Mouse (Mus musculus): ENCODE data around the gene Gm11077.

Gene Gm11077

GRCm38 (mm10) chr6:140729272-140729671, at the start of gene Gm11077:
TSS of gene Gm11077 (plus strand) at chr6:140729284.
- DNase-seq = no peak

DNA sequence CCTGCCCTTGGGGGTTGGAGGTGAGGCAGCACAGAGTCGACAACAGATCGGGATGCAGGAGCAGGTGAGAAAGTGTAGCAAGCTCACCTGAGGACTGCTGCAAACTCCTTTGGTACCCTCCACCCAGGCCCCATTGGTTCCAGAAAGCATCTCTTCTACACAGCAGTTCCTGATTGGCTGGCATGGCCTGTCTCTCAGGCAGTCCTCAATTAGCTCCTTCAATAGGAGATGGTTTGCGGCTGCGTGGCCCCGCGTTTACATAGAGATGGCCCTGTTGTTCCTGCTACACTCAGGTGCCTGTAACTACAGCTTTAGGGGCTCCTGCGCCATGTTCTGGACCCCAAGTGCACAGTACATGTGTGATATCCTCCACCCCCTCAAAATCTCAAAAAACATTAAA, 48.4 kb upstream of the Gm11077 start:
- no peak for DNase-seq

DNA sequence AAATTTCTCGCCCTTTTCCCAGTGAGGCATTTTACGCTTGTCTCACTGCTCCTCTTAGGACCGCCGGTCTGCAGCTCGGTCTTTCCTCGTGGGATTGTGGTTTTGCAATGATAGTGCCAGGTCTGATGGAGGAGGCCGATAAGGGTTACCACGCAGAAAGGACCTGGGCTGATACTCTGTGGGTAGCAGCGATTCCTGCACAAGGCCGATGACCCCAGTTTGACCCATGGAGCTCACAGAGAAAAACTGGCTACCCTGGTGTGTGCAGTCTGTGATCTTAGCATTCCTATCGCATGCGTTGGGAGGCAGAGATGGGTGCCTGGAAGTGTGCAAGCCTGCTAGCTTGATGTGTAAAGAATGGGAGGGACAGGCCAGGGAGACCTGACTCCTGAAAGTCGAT, 46.3 kb upstream of the Gm11077 start:
- no peak for DNase-seq

- DNase-seq = no peak
Measured at GRCm38 (mm10) chr6:140684403-140684802, 44.7 kb upstream of the Gm11077 start.

DNA sequence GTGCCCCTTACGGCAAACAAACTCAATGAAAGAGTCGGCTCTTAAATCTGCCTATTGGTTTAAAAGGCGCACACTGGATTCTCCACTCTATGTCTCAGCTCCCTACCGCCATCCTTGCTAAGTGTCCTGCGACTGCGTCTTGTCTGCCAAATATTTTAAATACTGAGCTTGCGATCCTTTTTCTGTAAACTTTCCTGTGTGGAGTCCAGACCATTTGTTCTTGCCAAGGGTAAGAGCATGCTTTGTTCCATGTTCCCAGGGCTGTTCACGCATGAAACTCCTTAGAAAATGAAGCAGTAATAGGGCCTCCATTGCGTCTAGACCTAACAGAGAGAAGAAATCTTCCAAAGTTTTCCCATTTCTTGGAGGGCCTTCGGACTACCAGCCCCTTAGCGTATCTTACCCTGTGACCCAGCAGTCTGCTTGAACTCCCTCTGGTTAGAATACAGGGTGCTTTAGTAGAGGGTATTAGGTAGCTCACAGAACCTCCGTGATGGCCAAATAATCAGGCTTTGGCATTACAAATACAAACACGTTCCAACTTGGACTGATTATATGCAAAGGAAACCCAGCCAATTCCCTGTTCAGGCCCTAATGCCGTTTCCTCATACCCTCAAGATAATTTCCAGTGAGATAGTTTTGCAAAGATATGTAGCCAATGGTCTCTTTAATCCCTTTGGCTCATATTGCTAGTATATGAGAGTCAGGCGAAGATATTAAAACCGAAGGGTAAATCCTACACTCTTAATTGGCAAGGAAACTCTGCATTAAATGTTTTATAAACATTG, 39.3 kb upstream of the Gm11077 start:
- DNase-seq = no peak

DNA sequence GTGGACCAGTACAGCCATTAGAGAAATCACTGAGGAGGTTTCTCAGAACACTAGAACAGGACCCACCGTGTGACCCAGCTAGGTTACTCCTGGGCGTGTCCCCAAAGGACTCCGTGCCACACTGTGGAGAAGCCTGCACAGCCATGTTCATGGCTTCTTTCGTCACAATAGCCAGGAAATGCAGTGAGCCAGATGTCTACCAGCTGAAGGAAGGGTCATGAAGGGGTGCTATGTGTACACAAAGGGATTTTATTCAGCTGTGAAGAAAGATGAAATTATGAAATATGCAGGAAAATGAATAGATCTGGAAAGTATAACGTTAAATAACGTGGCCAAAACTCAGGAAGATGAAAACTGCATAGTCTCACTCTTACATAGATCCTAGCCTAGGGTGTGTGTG, 36.9 kb upstream of the Gm11077 start:
- DNase-seq = no peak

DNA sequence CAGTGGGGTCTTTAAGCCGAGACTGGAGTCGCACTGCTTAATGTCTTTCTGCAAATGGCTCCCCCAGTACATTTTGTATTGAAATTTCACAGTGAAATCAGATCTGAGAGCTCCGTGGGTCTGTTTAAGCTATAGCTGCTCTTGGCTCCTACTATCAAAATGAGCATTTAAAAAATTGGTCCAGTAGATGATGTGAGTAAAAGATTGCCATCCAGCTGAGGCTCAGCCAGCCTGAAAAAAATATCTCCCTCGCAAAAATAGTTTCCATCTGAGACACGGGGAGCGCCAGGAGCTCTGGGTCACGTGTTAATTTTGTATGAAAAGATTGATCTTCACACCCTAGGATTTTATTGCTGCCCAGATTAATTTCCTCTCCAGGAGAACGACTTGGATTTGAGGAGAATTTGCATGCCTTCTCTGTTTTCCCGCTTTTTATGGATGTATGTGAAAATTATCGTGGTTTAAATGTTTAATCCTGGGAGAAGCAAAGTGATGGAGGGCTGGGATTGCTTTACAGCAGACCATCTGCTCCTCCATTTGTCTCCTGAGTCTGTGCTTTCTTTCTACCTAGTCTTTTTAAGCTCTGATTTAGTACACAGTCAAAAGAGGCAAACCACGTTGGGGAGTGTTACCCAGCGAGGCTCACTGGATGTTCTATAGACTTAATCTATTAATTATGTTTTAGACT, 32.7 kb upstream of the Gm11077 start:
- DNase-seq = no peak

- DNase-seq = no peak
Measured at GRCm38 (mm10) chr6:140697994-140698393, 31.1 kb upstream of the Gm11077 start.

DNA sequence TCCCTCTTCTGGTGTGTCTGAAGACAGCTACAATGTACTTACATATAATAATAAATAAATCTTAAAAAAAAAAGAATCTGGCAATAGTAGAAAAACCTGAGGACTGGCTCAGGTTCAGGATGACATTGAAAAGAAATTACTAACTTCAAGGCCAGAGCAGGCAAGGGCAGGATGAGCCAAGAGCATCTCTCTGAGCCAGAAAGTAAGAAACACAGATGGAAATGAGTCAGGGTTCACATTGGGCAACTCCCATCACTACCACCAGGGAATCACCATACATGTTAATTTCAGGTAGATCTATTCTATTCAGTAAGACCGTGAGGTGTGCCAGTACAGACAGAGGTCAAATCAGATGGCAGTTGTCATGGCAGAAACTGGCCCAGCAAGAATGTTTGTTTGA, 30.5 kb upstream of the Gm11077 start:
- no peak for DNase-seq

DNA sequence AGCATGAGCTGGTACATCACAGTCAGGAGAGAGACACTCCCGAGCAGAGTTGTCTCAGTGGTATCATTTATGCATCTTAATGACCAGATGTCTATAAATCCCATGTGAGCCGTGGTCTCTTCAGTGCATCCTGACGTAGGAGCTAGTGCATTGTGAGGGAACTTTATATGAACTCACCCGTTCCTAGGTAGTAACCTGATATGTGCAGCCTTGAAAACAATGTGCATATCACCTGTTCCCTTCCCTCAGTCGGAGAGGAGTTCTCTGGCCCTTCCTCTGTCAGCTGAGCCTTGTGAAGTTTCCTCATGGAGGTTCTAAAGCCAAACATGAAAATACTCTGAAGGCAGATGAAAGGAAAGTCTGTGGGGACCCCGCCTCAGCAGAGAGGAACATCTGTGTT, 27.8 kb upstream of the Gm11077 start:
- DNase-seq = no peak

GRCm38 (mm10) chr6:140705132-140705531, 24.0 kb upstream of the Gm11077 start:
- no peak for DNase-seq

GRCm38 (mm10) chr6:140706056-140706455, 23.0 kb upstream of the Gm11077 start:
- no peak for DNase-seq

- DNase-seq = peak; percentile 49
Measured at GRCm38 (mm10) chr6:140708059-140708458, 21.0 kb upstream of the Gm11077 start.

DNA sequence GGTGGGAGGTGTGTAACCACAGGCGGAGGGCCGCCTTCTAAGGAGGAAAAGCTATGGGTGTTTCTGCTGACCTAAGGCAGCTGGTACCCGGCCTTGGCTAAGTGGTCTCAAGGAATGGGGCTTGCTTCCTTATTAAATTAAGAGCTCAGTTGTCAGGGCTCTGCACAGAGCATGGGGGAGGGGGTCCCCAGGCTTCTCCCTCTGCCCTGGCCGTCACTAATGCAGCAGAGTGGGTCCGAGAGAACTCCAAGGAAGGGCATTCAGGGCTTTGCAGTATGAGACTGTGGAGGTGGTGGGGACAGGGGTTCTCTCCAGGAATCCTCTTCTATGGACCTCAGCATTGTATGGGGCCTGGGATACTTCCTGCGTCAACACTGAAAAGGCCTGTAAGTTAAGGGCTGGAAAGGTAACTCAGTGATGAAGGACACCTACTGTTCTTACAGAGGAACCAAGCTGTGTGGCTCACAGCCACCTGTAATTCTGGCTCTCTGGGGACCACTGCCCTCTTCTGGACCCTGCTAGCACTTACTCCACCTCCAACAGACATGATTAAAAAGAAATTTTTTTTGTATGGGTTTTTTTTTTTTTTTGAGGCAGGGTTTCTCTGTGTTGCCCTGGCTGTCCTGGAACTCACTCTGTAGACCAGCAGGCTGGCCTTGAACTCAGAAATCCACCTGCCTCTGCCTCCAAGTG, 19.5 kb upstream of the Gm11077 start:
- peak; percentile 62 for DNase-seq

DNA sequence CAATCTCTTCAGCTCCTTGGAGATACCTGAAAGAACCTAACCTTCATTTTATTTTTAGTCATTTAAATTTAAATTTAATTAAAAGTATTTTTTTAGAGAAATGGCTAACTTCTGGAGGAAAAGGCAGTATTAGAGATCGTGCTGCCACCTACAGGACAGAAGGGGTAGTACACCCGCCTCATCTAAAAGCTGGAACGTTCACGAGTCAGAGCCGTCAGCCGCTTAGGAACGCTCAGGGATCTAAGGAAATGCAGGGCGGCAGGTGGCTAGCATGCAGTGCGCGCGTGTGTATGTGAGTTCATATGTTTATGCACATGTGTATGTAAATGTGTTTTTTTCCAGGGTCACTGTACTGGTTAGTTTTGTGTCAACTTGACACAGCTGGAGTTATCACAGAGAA, 16.3 kb upstream of the Gm11077 start:
- peak; percentile 78 for DNase-seq

GRCm38 (mm10) chr6:140714905-140715365, 14.1 kb upstream of the Gm11077 start:
- DNase-seq = peak; percentile 88

GRCm38 (mm10) chr6:140722058-140722457, 7.0 kb upstream of the Gm11077 start:
- DNase-seq = no peak

GRCm38 (mm10) chr6:140730669-140731401, 1.8 kb downstream of the Gm11077 start:
- DNase-seq = no peak

GRCm38 (mm10) chr6:140731402-140731730, 2.3 kb downstream of the Gm11077 start:
- no peak for DNase-seq

GRCm38 (mm10) chr6:140732971-140733640, 4.0 kb downstream of the Gm11077 start:
- DNase-seq = no peak

- peak; percentile 53 for DNase-seq
Measured at GRCm38 (mm10) chr6:140733641-140733986, 4.5 kb downstream of the Gm11077 start.

DNA sequence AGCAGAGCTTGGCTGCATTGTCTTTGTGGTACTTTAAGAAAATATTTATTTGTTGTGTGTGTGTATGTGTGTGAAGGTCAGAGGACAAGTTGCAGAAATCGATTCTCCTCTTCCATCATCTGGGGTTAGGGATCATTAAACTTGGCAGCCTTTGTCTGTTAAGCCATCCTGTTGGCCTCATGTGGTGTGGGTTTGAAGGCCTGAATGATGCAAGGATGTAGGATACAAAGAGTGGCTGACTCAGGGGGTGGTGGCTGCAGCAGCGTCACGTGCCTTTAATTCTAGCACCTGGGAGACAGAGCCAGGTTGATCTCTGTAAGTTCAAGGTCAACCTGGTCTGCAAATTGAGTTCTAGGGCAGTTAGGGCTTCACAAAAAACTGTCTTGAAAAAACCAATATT, 16.5 kb downstream of the Gm11077 start:
- DNase-seq = no peak

DNA sequence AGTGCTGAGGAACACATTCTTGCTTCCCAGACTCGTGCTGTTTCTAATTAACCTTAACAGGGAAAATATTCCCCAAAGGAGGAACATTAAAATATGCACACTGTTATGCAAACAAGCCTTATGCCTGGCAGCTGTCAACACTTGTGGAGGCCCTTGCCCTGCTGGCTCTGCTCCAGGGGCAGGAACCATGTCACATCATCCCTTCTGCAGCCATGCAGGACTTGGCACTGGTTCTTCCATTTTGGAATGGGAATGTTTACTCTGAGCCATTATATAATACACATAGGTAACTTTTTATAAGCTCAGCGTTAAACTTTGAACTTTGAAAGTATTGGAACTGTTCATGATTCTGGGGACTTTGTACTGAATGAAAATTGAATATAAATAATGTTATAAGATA, 18.5 kb downstream of the Gm11077 start:
- DNase-seq = no peak

All from thymus, postnatal 4 days (tissue).